Mouse (Mus musculus): Measurements from ENCODE around the gene Faap20. TPM values are rescaled to one million over a fixed set of nuclear protein-coding genes. Genes with fewer than 3 reads are reported as not detected.

Faap20 gene
- total and polyA plus RNA-seq, 3 experiments, result 18.6 to 34.4 TPM; not detected in 1

GRCm38 (mm10) chr4:155298826-155299225 is 49.2 kb downstream of the Faap20 start:
- H3K4me1 ChIP-seq (ENCODE audit: control insufficient read depth in 1 of 2, insufficient read depth in 2 of 2, low read length in 2 of 2), result no peaks in the 10 kb centered on the region
- H3K27me3 ChIP-seq (ENCODE audit: control insufficient read depth in 1 of 2, insufficient read depth in 2 of 2, low read length in 2 of 2), result no peaks in the 10 kb centered on the region
- H3K79me2 ChIP-seq (ENCODE audit: control insufficient read depth, insufficient read depth, low read length, poor library complexity), result no peaks in the 10 kb centered on the region
- no peak overlapping the region for H3K27ac ChIP-seq (ENCODE audit: control insufficient read depth, low read depth, low read length)
- DNase-seq (ENCODE audit: low read depth, low spot score), result no peak
- H3K36me3 ChIP-seq (ENCODE audit: control insufficient read depth in 1 of 2, insufficient read depth in 2 of 2, low read length in 2 of 2), result no peaks in the 10 kb centered on the region
- no peaks in the 10 kb centered on the region for H3K9me3 ChIP-seq (replicated peaks; ENCODE audit: insufficient read depth, low read length)
- H3K9ac ChIP-seq (ENCODE audit: control insufficient read depth, low read depth, low read length, poor library complexity, severe bottlenecking), result no peak overlapping the region
- no peak overlapping the region for H3K4me3 ChIP-seq (ENCODE audit: control insufficient read depth in 1 of 2, insufficient read depth in 1 of 2, low read depth in 2 of 2, low read length in 2 of 2)
- TF ChIP-seq MAX (IDR thresholded peaks at IDR 0.05; ENCODE audit: low read length) (no peak), USF1 (IDR thresholded peaks at IDR 0.05; ENCODE audit: low read depth, low read length) (no peak), RCOR1 (IDR thresholded peaks at IDR 0.05; ENCODE audit: low read depth, low read length) (no peak)

GRCm38 (mm10) chr4:155300421-155301097 is 51.0 kb downstream of the Faap20 start:
- Histone ChIP-seq H3K9me3 (replicated peaks; ENCODE audit: insufficient read depth, low read length) (no peaks in the 10 kb centered on the region), H3K9ac (ENCODE audit: control insufficient read depth, low read depth, low read length, poor library complexity, severe bottlenecking) (no peak overlapping the region), H3K36me3 (ENCODE audit: control insufficient read depth in 1 of 2, insufficient read depth in 2 of 2, low read length in 2 of 2) (no peaks in the 10 kb centered on the region), H3K27me3 (ENCODE audit: control insufficient read depth in 1 of 2, insufficient read depth in 2 of 2, low read length in 2 of 2) (no peaks in the 10 kb centered on the region), H3K4me1 (ENCODE audit: control insufficient read depth in 1 of 2, insufficient read depth in 2 of 2, low read length in 2 of 2) (no peaks in the 10 kb centered on the region), H3K4me3 (ENCODE audit: control insufficient read depth in 1 of 2, insufficient read depth in 1 of 2, low read depth in 2 of 2, low read length in 2 of 2) (no peak overlapping the region), H3K27ac (ENCODE audit: control insufficient read depth, low read depth, low read length) (no peak overlapping the region), H3K79me2 (ENCODE audit: control insufficient read depth, insufficient read depth, low read length, poor library complexity) (no peaks in the 10 kb centered on the region)
- no peak for DNase-seq (ENCODE audit: low read depth, low spot score)
- TF ChIP-seq NELFE (IDR thresholded peaks at IDR 0.05; ENCODE audit: low read depth, low read length), result no peak
- TF ChIP-seq CHD1 (IDR thresholded peaks at IDR 0.05; ENCODE audit: low read depth, low read length), result no peak
- TF ChIP-seq ZKSCAN1 (IDR thresholded peaks at IDR 0.05; ENCODE audit: low read depth, low read length), result no peak
- TF ChIP-seq RCOR1 (IDR thresholded peaks at IDR 0.05; ENCODE audit: low read depth, low read length), result no peak
- no peak for TF ChIP-seq ETS1 (IDR thresholded peaks at IDR 0.05; ENCODE audit: low read depth, low read length)
- no peak for TF ChIP-seq MYC (IDR thresholded peaks at IDR 0.05; ENCODE audit: low read depth, low read length)
- no peak for TF ChIP-seq MAFK (IDR thresholded peaks at IDR 0.05; ENCODE audit: borderline replicate concordance, low read depth, low read length)
- TF ChIP-seq RAD21 (IDR thresholded peaks at IDR 0.05; ENCODE audit: low read depth, low read length), result no peak
- TF ChIP-seq UBTF (IDR thresholded peaks at IDR 0.05; ENCODE audit: borderline replicate concordance, insufficient read depth, low read depth, low read length), result no peak

DNA sequence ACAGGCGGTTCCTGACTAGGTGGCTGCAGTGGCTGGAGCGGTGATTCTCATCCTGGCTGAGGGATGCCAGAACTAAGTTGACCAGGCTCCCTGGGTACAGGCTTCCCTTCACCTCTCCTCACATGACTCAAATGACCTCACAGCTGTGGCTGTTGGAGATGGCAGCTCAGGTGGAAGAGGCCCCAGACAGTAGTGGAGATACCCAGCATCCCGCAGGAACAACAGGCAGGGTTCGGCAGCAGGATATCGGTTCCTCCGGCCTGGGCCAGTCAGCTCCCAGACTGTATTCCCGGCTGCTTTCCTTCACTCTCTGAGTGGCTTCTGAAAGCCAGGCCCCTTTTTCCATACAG is 51.5 kb downstream of the Faap20 start:
- Histone ChIP-seq H3K79me2 (ENCODE audit: control insufficient read depth, insufficient read depth, low read length, poor library complexity) (no peaks in the 10 kb centered on the region), H3K4me3 (ENCODE audit: control insufficient read depth in 1 of 2, insufficient read depth in 1 of 2, low read depth in 2 of 2, low read length in 2 of 2) (no peak overlapping the region), H3K36me3 (ENCODE audit: control insufficient read depth in 1 of 2, insufficient read depth in 2 of 2, low read length in 2 of 2) (no peaks in the 10 kb centered on the region), H3K9me3 (replicated peaks; ENCODE audit: insufficient read depth, low read length) (no peaks in the 10 kb centered on the region), H3K4me1 (ENCODE audit: control insufficient read depth in 1 of 2, insufficient read depth in 2 of 2, low read length in 2 of 2) (no peaks in the 10 kb centered on the region), H3K9ac (ENCODE audit: control insufficient read depth, low read depth, low read length, poor library complexity, severe bottlenecking) (no peak overlapping the region), H3K27me3 (ENCODE audit: control insufficient read depth in 1 of 2, insufficient read depth in 2 of 2, low read length in 2 of 2) (no peaks in the 10 kb centered on the region), H3K27ac (ENCODE audit: control insufficient read depth, low read depth, low read length) (no peak overlapping the region)
- TF ChIP-seq USF2 (IDR thresholded peaks at IDR 0.05; ENCODE audit: borderline replicate concordance in 1 of 2, insufficient read depth in 1 of 2, low read depth in 1 of 2, low read length in 2 of 2) (no peak), POLR2A (IDR thresholded peaks at IDR 0.05; ENCODE audit: control insufficient read depth in 1 of 2, insufficient read depth in 1 of 2, low read depth in 1 of 2, low read length in 2 of 2, poor library complexity in 1 of 2) (no peak), MYC (IDR thresholded peaks at IDR 0.05; ENCODE audit: low read depth, low read length) (no peak)
- no peak for DNase-seq (ENCODE audit: low read depth, low spot score)

All from MEL (cell line).